Mouse (Mus musculus): Measurements from ENCODE around the gene Fam131a.
A peak's percentile ranks its signal among the peaks of the same experiment; 100 is the strongest.

Gene Fam131a

DNA sequence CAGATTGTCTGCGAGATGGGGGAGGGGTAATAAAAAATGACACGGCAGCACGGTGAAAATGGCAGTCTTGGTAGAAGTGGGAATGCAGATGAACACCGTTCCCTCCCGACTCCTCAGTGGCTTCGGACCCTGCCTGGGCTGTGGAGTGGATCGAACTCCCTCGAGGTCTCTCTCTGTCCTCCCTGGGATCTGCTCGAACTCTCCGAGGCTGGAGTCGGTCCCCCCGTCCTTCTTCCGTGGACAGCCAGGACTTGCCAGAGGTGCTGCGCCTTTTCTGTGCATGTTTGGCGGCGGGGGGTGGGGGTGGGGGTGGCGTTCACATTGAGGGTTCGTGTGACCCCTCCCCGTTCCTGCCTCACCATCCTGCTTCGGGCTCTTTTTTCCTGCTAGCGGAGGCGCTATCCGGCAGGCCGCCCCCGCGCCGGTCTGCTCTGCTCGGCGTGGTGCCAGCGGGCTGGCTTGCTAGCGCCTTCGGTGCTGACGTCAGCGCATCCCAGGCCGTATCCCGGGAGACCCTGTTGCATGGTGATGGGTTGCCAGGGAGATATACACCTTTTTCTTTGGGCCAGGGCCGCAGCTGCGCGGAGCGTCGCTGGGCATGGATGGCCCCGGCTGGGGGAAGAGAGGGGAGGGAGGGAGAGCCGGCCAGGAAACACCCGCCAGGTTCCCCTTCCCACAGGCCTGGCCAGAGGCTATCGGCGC, 2.7 kb downstream of the Fam131a start:
- DNase-seq (ENCODE audit: low read depth, low spot score): peak; percentile 80

DNA sequence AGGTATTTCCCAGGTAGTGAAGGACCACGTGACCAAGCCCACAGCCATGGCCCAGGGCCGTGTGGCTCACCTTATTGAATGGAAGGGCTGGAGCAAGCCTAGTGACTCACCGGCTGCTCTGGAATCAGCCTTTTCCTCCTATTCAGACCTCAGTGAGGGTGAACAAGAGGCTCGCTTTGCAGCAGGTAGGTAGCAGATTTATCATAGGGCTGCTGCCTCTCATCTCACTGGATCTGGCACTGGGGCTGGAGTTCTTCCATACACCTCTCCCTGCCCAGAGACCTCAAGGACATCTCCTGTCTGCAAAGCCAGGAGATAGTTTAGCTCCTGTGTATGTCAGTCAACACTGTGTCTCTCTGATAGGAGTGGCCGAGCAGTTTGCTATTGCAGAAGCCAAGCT, 6.2 kb downstream of the Fam131a start:
- DNase-seq (ENCODE audit: low read depth, low spot score): no peak

DNA sequence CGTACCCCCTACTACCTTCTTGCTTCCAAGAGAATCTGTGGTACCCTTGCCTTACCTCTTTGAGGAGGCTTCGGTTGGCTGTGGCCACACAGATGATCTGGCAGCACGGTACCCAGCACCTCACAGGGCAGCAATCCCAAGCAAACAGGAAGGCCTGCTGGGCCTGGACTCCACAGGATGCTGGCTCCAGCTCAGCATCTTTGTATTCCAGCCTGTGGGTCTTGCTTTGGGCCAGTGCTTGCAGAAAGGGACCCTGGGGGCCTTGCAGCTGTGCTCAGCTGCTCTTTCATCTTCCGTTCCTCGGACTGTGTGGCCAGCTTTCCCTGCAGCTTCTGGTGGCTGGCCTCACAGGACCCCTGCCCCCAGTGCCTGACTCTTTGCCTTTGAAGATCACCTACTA, 7.0 kb downstream of the Fam131a start:
- no peak for DNase-seq (ENCODE audit: low read depth, low spot score)

GRCm38 (mm10) chr16:20701316-20701715, 8.3 kb downstream of the Fam131a start:
- no peak for DNase-seq (ENCODE audit: low read depth, low spot score)

DNA sequence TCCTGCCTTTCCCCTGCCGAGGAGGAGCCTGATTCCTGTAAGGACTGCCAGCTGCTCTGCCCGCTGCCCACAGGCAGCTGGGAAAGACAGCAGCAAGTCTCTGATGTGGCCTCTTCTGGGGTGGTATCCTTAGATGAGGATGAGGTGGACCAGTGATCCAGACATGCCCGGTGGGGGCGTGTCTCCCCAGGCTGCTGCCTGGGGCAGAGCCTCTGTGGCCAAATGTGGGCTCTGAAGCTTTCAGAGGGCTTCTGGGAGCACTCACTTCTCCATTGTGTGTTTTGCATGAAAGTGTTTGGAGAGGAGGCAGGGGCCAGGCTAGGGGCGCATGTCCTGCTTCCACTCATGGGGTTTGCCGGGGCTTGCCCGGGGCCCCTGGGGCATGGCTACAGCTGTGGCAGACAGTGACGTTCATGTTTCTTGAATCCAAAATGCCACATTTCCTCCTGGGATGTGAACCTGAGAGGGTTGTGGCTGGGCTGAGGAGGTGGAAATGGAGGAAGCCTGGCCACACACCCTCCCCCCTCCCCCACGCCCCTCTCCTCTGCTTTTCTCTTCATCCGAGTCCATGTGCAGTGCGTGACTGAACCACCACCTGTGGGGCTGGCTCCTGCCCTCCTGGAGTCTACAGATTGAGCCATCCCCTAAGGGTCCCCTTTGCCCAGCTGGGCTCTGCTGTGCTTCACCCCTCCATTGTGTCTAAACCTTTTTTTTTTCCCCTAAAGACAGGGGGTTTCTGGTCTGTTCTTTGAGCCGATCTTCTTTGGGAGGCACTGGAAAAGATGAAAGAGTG, 8.9 kb downstream of the Fam131a start:
- DNase-seq (ENCODE audit: low read depth, low spot score): no peak

DNA sequence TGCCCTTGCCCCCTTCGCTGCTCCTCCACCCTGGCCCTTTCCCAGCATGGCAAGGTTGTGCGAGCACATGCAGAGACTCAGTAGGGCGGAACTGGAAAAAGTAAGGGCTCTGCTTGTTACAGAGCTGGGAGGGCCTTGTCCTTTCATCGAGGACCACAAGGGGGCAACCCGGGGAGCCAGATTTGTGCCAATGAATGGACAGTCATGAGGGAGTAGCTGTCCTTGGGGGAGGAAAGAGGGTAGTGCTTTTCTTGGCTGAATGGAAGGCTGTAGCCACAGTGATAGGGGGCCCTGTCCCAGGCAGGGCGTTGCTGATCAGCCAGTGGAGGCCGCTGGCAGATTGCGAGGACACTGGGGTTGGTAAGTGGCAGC, 9.5 kb downstream of the Fam131a start:
- DNase-seq (ENCODE audit: low read depth, low spot score): no peak

DNA sequence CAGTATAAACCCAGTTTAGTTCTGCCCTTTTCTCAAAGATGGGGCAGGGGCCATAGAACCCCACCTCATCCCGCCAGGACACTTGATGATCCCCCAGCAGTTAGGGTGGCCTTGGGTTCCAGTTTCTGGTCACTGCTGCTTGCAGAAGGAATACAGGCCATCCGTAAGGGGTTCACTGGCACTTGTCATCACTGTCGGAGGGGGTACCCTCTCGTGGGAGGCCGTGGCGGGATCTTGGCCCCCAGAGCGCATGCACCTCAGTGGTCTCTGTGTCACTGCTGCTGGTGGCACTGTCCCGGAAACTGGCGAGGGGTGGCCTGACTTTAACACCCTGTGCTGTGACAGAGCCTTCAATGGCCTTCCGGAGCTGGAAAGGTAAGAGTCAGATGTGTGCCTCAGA, 10.0 kb downstream of the Fam131a start:
- DNase-seq (ENCODE audit: low read depth, low spot score): no peak

- no peak for DNase-seq (ENCODE audit: low read depth, low spot score)
Measured at GRCm38 (mm10) chr16:20703699-20704400, 10.8 kb downstream of the Fam131a start.

DNA sequence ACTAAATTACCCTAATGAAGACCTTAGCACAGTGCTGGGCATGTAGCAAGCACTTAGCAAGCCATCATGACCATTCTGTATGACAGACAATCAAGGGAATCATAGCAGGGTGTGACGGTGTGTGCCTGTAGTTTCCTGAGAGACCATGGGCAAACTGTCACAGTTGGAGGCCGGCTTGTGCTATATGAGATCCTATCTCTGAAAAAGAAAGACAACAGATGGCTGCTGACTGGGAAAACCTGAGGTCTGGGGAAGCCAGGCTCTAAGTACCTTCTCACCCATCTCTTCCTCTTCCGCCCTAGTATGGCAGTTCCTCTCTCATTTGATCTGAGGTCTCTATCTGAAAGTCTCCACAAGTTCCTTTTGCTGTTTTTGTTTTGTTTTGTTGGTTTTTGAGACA, 12.7 kb downstream of the Fam131a start:
- DNase-seq (ENCODE audit: low read depth, low spot score): no peak

- DNase-seq (ENCODE audit: low read depth, low spot score): no peak
Measured at GRCm38 (mm10) chr16:20706407-20707055, 13.5 kb downstream of the Fam131a start.

DNA sequence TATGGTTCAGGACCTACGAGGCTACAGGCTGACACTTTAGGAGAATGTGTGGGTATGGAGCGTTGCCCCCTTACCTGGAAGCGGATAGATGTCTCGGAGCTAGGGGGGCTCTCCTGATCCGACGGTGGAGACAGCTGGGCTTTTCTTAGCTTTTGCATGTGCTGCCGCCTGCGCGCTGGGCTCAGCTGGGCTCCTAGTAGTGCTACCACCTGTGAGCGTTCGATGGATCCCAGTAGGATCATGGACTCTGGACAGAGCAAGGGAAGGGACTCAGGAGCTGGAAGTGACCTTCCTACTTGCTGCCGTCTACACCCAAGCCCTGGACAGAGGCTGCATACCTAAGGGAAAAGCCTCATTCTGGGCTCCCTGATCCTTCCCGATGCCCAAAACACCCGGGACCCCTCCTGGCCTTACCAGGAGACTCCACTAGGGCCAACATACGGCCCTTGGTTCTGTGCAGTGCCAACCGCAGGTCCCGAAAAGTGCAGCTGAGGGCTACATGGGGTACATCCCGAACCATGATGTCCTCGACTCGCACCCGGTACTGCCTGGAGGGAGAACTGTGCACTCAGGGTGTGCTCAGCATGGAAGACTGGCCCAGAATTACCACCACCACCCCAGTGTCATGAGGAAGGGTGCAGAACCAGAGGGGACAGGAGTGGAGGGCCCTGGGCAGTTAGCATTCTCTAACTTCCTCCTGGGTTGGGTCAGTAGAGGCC, 15.3 kb downstream of the Fam131a start:
- no peak for DNase-seq (ENCODE audit: low read depth, low spot score)

DNA sequence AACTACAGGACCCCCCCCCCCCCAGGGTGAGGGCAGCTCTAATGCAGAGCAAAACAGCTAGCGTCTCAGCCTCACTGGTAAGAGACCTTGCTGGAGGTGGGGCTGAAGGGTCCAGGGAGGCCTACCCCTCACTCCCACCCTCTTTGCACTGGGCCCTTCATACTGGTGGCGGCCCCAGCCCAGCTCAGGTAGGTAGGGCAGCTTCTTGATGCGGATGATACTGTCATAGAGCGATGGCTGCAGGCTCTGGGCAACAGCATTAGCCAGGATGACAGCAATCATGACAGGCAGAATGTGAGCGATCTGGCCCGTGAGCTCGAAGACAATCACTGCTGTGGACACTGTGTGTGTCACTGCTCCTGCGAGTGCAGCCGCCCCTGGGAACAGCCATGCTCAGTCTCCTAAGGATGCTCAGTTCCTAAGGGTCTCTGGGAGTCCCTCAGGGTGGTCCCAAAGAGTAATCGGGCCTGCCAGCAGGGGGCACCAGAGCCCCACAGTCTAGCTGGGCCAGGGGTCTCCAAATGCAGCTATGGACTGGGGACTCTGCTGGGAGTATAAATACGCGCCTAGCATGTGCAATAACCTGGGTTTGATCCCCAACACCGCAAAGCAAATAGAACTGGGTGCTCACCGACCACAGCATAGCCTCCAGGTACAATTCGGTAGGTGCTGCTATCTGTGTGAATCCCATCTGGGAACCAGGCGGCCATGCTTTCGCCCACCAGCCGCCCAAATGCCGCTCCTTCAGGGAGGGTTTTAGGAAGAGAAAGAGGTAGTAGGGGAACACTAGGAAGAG, 16.1 kb downstream of the Fam131a start:
- DNase-seq (ENCODE audit: low read depth, low spot score): no peak

DNA sequence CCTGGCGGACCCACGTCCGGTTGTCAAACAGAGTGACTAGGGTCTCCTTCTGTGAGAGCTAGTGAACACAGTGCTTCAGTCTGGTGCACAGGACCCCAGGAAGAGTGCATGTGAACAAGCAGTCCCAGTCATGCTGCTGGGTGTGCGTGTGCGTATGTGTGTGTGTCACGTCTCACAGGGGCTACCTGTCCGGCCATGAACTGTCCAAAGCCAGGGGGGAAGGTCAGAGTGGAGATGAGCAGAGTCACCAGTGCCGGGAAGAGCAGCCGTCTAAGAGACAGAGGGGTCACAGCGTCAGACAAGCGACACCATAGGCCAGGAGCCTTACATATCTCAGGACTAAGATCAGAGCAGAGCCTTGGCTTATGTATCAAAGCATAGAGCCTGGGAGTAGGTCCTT, 17.3 kb downstream of the Fam131a start:
- no peak for DNase-seq (ENCODE audit: low read depth, low spot score)

GRCm38 (mm10) chr16:20710810-20711209, 17.8 kb downstream of the Fam131a start:
- DNase-seq (ENCODE audit: low read depth, low spot score): no peak

DNA sequence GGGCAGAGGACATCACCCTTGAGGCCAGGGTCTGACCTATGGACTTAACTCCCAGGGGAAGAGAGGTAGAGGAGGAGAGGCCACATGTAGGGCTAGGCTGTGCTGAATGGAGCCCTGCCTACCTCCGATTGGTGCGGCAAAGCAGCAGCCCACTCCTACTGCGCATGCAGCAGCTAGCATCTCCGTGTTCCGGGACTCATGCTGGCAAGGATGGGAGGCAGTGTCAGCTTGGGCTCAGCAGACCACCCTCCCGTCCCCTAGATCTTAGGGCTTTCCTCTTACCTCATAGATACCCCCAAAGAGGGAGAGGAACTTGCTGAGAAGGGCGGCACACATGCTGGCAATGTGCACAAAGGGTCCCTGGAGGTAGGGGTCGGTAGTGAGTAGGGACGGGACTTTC, 19.1 kb downstream of the Fam131a start:
- no peak for DNase-seq (ENCODE audit: low read depth, low spot score)

GRCm38 (mm10) chr16:20712889-20713288, 19.8 kb downstream of the Fam131a start:
- DNase-seq (ENCODE audit: low read depth, low spot score): no peak

DNA sequence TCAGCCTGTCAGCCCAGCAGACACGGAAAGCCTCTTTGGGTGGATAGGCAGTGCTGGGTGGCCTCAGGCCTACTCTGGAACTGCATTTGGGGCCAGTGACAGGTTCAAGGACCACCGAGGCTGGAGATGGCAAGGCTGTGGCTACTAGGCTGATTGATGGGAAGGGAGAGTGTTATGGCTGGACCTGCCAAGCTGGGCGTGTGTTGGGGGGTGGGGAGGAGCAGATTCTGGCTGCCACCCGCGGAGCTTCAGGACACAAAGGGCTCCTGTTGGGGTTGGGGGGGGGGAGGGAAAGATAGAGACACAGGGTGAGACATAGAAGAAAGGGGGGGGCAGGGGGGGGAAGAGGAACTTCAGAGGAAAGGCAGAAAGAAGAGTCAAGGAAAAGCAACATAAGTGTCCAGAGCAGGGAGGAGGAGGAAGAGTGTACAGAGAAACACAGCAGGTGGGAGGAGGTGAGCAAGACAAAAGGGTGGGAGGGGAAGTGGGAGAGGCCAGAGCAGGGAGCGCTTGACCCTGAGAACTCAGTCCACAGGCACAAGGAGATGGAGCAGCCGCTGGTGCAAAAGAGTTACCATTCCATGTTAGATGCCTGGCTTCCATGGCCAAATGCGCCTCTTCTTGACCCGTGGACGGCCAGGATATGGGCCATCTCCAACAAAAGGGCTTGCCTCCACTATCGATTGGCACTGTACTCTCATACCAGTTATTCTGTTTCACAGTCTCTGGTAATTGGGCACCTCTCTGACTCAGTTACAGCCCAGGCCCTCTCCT, 21.5 kb downstream of the Fam131a start:
- no peak for DNase-seq (ENCODE audit: low read depth, low spot score)

DNA sequence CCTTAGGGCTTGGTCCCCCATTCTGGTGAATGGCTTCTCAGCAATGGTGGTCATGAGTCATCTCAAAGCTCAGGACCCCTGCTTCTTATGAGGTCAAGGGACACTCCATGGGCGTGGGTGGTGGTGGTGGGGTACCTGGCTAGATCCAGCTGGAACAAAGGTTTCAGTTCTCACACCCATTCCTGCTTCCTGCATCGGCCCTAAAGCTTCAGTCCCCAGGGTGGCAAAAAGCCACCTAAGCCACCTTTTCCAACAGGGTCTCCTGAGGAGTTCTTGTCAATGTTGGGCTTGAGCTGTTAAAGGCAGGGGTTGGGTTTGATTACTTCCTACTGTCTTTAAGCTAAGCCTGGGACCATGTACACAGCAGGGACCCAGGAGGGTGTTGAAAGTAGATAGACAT, 22.1 kb downstream of the Fam131a start:
- no peak for DNase-seq (ENCODE audit: low read depth, low spot score)

DNA sequence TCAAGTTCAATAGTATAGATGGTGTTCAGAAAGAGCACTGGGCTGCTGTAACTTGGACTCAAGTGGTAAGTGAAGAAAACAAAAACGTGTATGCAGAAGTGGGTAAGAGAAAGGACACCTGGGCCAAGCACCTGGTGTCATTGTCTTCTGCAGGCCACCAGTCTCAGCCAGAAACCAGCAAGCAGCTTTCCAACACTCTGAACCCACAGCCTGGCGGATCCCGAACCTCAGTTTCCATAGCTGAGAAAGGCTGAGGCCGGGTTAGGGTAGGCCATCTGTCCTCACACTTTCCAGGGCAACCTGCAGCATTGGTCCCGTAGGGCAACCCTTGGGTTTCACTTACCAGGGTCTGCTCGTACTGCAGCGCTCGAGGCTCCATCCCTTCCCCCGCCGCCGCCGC, 22.5 kb downstream of the Fam131a start:
- no peak for DNase-seq (ENCODE audit: low read depth, low spot score)

Data from skeletal muscle tissue, adult 2 months (tissue).